Mouse (Mus musculus): Measurements from ENCODE around the gene Gm21497.
"Not testable (repeated sequence)": the region's sequence is repeated elsewhere in the genome, so short reads cannot be mapped to it uniquely, and the experiment has no call there.

Gene Gm21497

GRCm38 (mm10) chrY:61646446-61646845 lies at the start of gene Gm21497:
Gene Gm21497 (plus strand): TSS chrY:61646746.
- not testable (repeated sequence) for DNase-seq (ENCODE audit: low spot score in 2 of 2)
